Mouse (Mus musculus) midbrain, embryonic 10.5 days (tissue): Measurements from ENCODE around the gene Aph1a. TPM values are rescaled to one million over a fixed set of nuclear protein-coding genes. Genes with fewer than 3 reads are reported as not detected.

Experiments used
- DNase-seq: peaks from one replicate; pipeline ENCODE4 v3.0.0-alpha.2; 2017; ENCODE audit warnings: low spot score
- H3K27ac ChIP-seq: fragments of 300-500 bp; sonication (generic); replicated peaks from 2 replicates; pipeline ENCODE4 v1.5.1; 2016; ENCODE audit warnings: mild to moderate bottlenecking
- H3K27me3 ChIP-seq: fragments of 300-500 bp; sonication (generic); 2 replicates; pipeline ENCODE4 v1.6.1; 2016; ENCODE audit warnings: low read depth, mild to moderate bottlenecking; ENCODE audit not compliant: poor library complexity, severe bottlenecking
- H3K36me3 ChIP-seq: fragments of 300-500 bp; sonication (generic); 2 replicates; pipeline ENCODE4 v1.6.1; 2016; ENCODE audit warnings: mild to moderate bottlenecking, moderate library complexity
- H3K4me1 ChIP-seq: fragments of 300-500 bp; sonication (generic); 2 replicates; pipeline ENCODE4 v1.6.1; 2016
- H3K4me3 ChIP-seq: fragments of 300-500 bp; sonication (generic); 2 replicates; pipeline ENCODE4 v1.5.1; 2016; ENCODE audit warnings: mild to moderate bottlenecking, moderate library complexity
- H3K9me3 ChIP-seq: fragments of 300-500 bp; sonication (generic); replicated peaks from 2 replicates; pipeline ENCODE4 v1.6.1; 2016; ENCODE audit warnings: mild to moderate bottlenecking
- WGBS: fragments of 180-500 bp; shearing (Covaris S2); methylation state at CpG from one replicate; pipeline ENCODE4 v1.1.7; 2016; 5-methylcytosine and 5-hydroxymethylcytosine counted together
- polyA plus RNA-seq: library from polyadenylated mRNA; unstranded; fragments of >200 nt; fragmentation: Nextera tagmentation; extraction: Ambion mirVana; gene quantifications from 2 replicates; pipeline ENCODE4 v1.2.1, GENCODE M21; 2016

Gene Aph1a
- polyA plus RNA-seq, 1 experiment from 2014 or later, result 31.1 TPM

DNA sequence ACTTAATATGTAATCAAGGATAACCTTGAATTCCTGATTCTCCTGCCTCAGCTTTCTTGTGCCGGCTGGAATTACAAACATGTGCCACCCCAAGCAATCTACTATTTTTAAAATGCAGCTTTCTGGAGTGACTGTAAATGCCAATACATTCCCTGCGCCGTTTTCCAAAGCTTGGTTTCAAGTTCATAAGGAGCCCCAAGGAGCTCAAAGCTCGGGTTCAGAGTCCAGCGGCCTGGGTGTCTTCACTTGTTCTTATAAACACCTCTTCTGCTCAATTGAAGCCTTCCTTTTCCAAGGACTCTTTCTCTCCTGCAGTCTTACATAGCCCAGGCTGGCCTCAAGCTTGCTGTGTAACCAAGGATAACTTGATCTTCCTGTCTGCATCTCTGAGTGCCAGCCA lies 27.7 kb upstream of the Aph1a start:
- no peak for DNase-seq
- WGBS, result 94% methylated on average over 5 of the region's 5 CpGs
- H3K36me3 ChIP-seq, result peaks cover 88% of the 10 kb centered on the region
- H3K27me3 ChIP-seq, result no peaks in the 10 kb centered on the region
- H3K4me3 ChIP-seq, result no peak overlapping the region
- no peaks in the 10 kb centered on the region for H3K9me3 ChIP-seq
- peaks cover 10% of the 10 kb centered on the region for H3K4me1 ChIP-seq
- no peak overlapping the region for H3K27ac ChIP-seq

- 92% methylated on average over 2 of the region's 2 CpGs for WGBS
- no peak for DNase-seq
- H3K27me3 ChIP-seq, result no peaks in the 10 kb centered on the region
- no peak overlapping the region for H3K27ac ChIP-seq
- H3K4me1 ChIP-seq, result peaks cover 18% of the 10 kb centered on the region
- H3K36me3 ChIP-seq, result peaks cover 76% of the 10 kb centered on the region
- H3K4me3 ChIP-seq, result no peak overlapping the region
- H3K9me3 ChIP-seq, result no peaks in the 10 kb centered on the region
These were observed 26.4 kb upstream of the Aph1a start for GRCm38 (mm10) chr3:95867408-95867807.

- H3K36me3 ChIP-seq, result peaks cover 47% of the 10 kb centered on the region
- peak overlapping the region; percentile 87 for H3K27ac ChIP-seq
- DNase-seq, result no peak
- H3K27me3 ChIP-seq, result no peaks in the 10 kb centered on the region
- peaks cover 19% of the 10 kb centered on the region for H3K4me1 ChIP-seq
- WGBS, result 9% methylated on average over 15 of the region's 15 CpGs
- H3K4me3 ChIP-seq, result peak overlapping the region; percentile 81
- H3K9me3 ChIP-seq, result no peaks in the 10 kb centered on the region
These were observed 22.8 kb upstream of the Aph1a start for GRCm38 (mm10) chr3:95870976-95871375.

GRCm38 (mm10) chr3:95871392-95871867 lies 22.3 kb upstream of the Aph1a start, which contains the start of gene Mrps21:
Gene Mrps21 (minus strand): TSS chr3:95871519.
- H3K9me3 ChIP-seq, result no peaks in the 10 kb centered on the region
- no peaks in the 10 kb centered on the region for H3K27me3 ChIP-seq
- H3K4me3 ChIP-seq, result peak within 1 kb of the TSS; percentile 81
- peak within 1 kb of the TSS; percentile 87 for H3K27ac ChIP-seq
- peaks cover 43% of the 10 kb centered on the region for H3K36me3 ChIP-seq
- H3K4me1 ChIP-seq, result peaks cover 19% of the 10 kb centered on the region
- under 1% methylated on average over 33 of the region's 33 CpGs for WGBS
- peak; percentile 88 for DNase-seq

GRCm38 (mm10) chr3:95872048-95872447 lies 21.7 kb upstream of the Aph1a start:
- peaks cover 37% of the 10 kb centered on the region for H3K36me3 ChIP-seq
- WGBS, result 84% methylated on average over 7 of the region's 7 CpGs
- H3K27ac ChIP-seq, result peak overlapping the region; percentile 87; the same call in 1 of the 2 replicates
- peaks cover 19% of the 10 kb centered on the region for H3K4me1 ChIP-seq
- no peaks in the 10 kb centered on the region for H3K9me3 ChIP-seq
- DNase-seq, result no peak
- peak overlapping the region; percentile 81 for H3K4me3 ChIP-seq
- H3K27me3 ChIP-seq, result no peaks in the 10 kb centered on the region

DNA sequence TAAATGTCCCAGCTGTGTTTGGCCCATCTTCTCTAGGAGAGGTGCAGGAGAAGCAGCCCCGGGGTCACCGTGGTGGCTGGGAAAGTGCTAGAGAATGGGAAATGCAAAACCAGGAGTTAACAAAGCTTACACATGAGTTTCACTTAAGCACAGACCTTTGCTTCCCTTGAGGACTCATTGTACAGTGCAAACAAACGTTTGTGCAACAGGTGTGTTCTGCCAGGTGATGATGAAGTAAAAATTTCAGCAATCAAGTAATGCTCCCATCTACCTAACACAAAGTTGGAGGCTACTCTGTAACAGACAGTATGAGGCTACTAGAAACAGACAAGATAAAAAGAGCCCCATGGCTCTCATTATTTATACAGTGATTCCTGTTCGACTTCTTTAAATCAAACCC lies 14.7 kb upstream of the Aph1a start:
- H3K4me1 ChIP-seq, result peaks cover 25% of the 10 kb centered on the region
- peaks cover 13% of the 10 kb centered on the region for H3K27me3 ChIP-seq
- WGBS, result 89% methylated on average over 4 of the region's 4 CpGs
- no peak overlapping the region for H3K4me3 ChIP-seq
- peaks cover 10% of the 10 kb centered on the region; the same call in 1 of the 2 replicates for H3K36me3 ChIP-seq
- H3K27ac ChIP-seq, result no peak overlapping the region
- DNase-seq, result no peak
- H3K9me3 ChIP-seq, result no peaks in the 10 kb centered on the region

- Histone ChIP-seq H3K4me3 (peak within 1 kb of the TSS; percentile 68), H3K4me1 (peaks cover 25% of the 10 kb centered on the region), H3K9me3 (no peaks in the 10 kb centered on the region), H3K27me3 (peaks cover 17% of the 10 kb centered on the region), H3K36me3 (peaks cover 6% of the 10 kb centered on the region; the same call in 1 of the 2 replicates), H3K27ac (peak within 1 kb of the TSS; percentile 75)
- DNase-seq, result peak; percentile 95
- WGBS, result under 1% methylated on average over 66 of the region's 66 CpGs
These were observed 11.6 kb upstream of the Aph1a start, which contains the start of gene Ciart for GRCm38 (mm10) chr3:95881979-95882815. Gene Ciart (minus strand): TSS chr3:95882251.

GRCm38 (mm10) chr3:95882816-95883425 lies 10.8 kb upstream of the Aph1a start:
- Histone ChIP-seq H3K4me3 (peak overlapping the region; percentile 68), H3K27ac (peak overlapping the region; percentile 75), H3K27me3 (peaks cover 17% of the 10 kb centered on the region), H3K36me3 (peaks cover 6% of the 10 kb centered on the region; the same call in 1 of the 2 replicates), H3K4me1 (peaks cover 25% of the 10 kb centered on the region), H3K9me3 (no peaks in the 10 kb centered on the region)
- peak; percentile 57 for DNase-seq
- WGBS, result 3% methylated on average over 24 of the region's 24 CpGs

DNA sequence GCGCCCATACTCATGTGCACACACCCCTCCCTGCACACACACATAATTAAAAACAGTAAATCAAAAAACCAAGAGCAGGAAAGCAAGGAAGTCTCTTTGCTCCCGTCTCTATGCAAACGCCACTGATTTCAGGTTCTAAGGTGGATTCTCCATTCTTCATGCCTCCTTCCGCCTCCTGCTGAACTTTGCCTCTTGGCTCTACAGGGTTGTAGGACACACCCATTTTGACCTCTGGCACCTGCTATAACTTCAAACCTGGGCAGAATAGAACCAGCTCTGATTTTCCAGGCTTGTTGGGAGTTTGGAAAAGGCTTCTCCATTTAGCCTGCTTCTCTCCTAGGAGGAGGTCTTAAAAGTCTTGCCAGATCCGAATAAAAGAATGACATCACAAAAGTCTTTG lies 9.4 kb upstream of the Aph1a start:
- H3K9me3 ChIP-seq, result no peaks in the 10 kb centered on the region
- no peak overlapping the region for H3K4me3 ChIP-seq
- no peaks in the 10 kb centered on the region for H3K36me3 ChIP-seq
- no peak overlapping the region for H3K27ac ChIP-seq
- peaks cover 17% of the 10 kb centered on the region for H3K27me3 ChIP-seq
- DNase-seq, result no peak
- 85% methylated on average over 5 of the region's 5 CpGs for WGBS
- peaks cover 25% of the 10 kb centered on the region for H3K4me1 ChIP-seq

DNA sequence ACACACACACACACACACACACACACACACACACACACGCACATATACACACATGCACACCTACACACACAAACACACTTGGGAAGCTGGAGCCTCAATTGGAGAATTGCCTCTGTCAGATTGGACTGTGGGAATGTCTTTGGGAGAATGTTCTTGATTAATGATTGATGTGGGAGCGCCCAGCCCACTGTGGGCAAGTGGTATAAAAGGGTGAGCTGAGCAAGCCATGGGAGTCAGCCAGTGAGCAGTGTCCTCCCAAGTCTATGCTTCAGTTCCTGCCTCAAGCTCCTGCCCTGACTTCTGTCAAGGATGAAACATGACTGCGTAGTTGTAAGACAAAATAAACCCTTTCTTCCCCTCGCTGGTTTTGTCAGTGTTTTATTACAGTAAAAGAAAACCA lies 6.2 kb upstream of the Aph1a start:
- Histone ChIP-seq H3K4me1 (peaks cover 21% of the 10 kb centered on the region), H3K4me3 (no peak overlapping the region), H3K9me3 (no peaks in the 10 kb centered on the region), H3K27ac (no peak overlapping the region), H3K36me3 (no peaks in the 10 kb centered on the region), H3K27me3 (peaks cover 9% of the 10 kb centered on the region; the same call in 1 of the 2 replicates)
- 78% methylated on average over 4 of the region's 4 CpGs for WGBS
- no peak for DNase-seq

- Histone ChIP-seq H3K27ac (no peak overlapping the region), H3K4me3 (no peak overlapping the region), H3K9me3 (no peaks in the 10 kb centered on the region), H3K27me3 (peaks cover 5% of the 10 kb centered on the region; the same call in 1 of the 2 replicates), H3K4me1 (peaks cover 30% of the 10 kb centered on the region), H3K36me3 (no peaks in the 10 kb centered on the region)
- WGBS, result 79% methylated on average over 3 of the region's 3 CpGs
- no peak for DNase-seq
These were observed 4.1 kb upstream of the Aph1a start for GRCm38 (mm10) chr3:95889664-95890063.

- Histone ChIP-seq H3K4me1 (peaks cover 41% of the 10 kb centered on the region), H3K9me3 (no peaks in the 10 kb centered on the region), H3K27me3 (peaks cover 5% of the 10 kb centered on the region; the same call in 1 of the 2 replicates), H3K4me3 (peak within 1 kb of the TSS; percentile 16), H3K36me3 (peaks cover 7% of the 10 kb centered on the region), H3K27ac (peak within 1 kb of the TSS; percentile 53)
- no peak for DNase-seq
- WGBS, result 26% methylated on average over 12 of the region's 12 CpGs
These were observed 2.3 kb upstream of the Aph1a start, which contains the start of gene BC028528 for GRCm38 (mm10) chr3:95891211-95892065. Gene BC028528 (minus strand): TSS chr3:95892005.
